8 mouse cellular contexts compared by ENCODE assay signal in the genomic region with DNA sequence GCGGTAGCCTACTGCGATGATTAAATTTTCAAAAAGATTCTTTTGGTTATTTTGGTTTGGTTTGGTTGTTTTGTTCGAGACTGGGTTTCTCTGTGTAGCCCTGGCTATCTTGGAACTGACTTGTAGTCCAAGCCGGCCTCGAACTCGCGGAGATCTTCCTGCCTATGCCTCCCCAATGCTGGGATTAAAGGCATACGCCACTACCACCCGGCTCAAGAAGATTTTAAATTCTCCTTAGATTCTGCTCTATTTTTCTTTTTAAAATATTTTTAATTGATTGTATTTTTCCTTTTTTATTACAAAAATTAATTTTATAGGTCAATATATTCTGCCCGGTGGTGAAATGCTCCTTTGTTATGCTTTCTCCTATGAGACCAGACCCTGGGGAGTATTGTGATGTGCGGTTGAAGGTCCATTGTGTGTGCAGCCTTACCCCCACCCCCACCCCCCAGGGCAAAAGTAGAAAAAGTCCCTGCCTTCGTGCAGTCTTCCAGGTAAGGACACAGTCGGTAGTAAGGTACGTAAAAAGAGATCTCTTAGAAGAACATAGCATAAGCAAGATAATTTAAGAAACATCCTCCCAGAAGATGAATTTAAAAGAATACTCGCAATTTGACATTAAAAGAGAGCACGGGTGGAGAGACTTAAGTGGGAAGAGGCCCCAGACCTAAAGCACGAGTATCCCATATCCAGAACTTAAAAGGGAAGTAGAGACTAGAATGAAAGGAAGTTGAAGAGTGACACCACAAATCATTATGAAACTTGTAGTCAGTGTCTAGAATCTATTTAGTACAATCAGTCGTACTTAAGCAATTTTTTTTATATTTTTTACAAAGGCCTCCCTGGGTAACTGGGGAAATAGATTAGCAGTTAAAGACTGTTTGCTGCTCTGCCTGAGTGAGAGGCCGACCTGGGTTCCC. TPM values are rescaled to one million over a fixed set of nuclear protein-coding genes. Genes with fewer than 3 reads are reported as not detected.
DNase-seq lines count a peak whose midpoint lies in the region; ATAC-seq and TF ChIP-seq lines count a peak whose summit lies in the region.

No protein-coding gene starts in this region.

- no peak for TF ChIP-seq POLR2A in limb, embryonic 14.5 days (IDR thresholded peaks at IDR 0.05; ENCODE audit: borderline replicate concordance, extremely low read depth, insufficient read depth, insufficient read length)
- no peak for TF ChIP-seq POLR2A in small intestine, adult 2 months (IDR thresholded peaks at IDR 0.05; ENCODE audit: low read depth, low read length)

- intact Hi-C loops in left cerebral cortex, postnatal 10 days (cut with DNase I): no loop called here

- no peaks in the 10 kb centered on the region for H3K9me3 ChIP-seq in lung, embryonic 16.5 days (ENCODE audit: control insufficient read depth, low read length)
- H3K9me3 ChIP-seq in forebrain, embryonic 10.5 days: no peaks in the 10 kb centered on the region
- H3K9me3 ChIP-seq in limb, embryonic 14.5 days (ENCODE audit: control insufficient read depth, low read length): no peaks in the 10 kb centered on the region

- H3K27me3 ChIP-seq in lung, embryonic 16.5 days (ENCODE audit: control insufficient read depth, insufficient read depth, low read depth, low read length): no peaks in the 10 kb centered on the region
- H3K27me3 ChIP-seq in forebrain, embryonic 10.5 days (ENCODE audit: poor library complexity, severe bottlenecking): no peaks in the 10 kb centered on the region
- no peaks in the 10 kb centered on the region for H3K27me3 ChIP-seq in limb, embryonic 14.5 days (ENCODE audit: control insufficient read depth, insufficient read depth, low read length)
- no peaks in the 10 kb centered on the region for H3K27me3 ChIP-seq in small intestine, adult 2 months (ENCODE audit: control insufficient read depth, insufficient read depth, low read length)

- no peak for TF ChIP-seq CTCF in small intestine, adult 2 months (IDR thresholded peaks at IDR 0.05; ENCODE audit: extremely low read depth, insufficient read length, insufficient replicate concordance, low read depth, low read length)

- ATAC-seq in lung, embryonic 16.5 days (ENCODE audit: low read depth): no peak
- no peak; the same call in 1 of the 2 replicates for ATAC-seq in limb, embryonic 14.5 days (ENCODE audit: low FRiP score, low read depth)

- peak overlapping the region; percentile 97 for H3K9ac ChIP-seq in lung, embryonic 16.5 days (ENCODE audit: low read length)
- H3K9ac ChIP-seq in limb, embryonic 14.5 days (ENCODE audit: low read depth, low read length, severe bottlenecking): peak overlapping the region; percentile 96

- DNase-seq in lung, postnatal 10 days: no peak
- no peak for DNase-seq in forebrain, embryonic 10.5 days (ENCODE audit: extremely low spot score, low spot score)
- DNase-seq in limb, embryonic 14.5 days (ENCODE audit: low spot score): no peak
- DNase-seq in T-cell, adult 2 months (ENCODE audit: low spot score): no peak
- DNase-seq in left cerebral cortex, postnatal 10 days (ENCODE audit: extremely low spot score in 1 of 2, low spot score in 2 of 2): no peak
- DNase-seq in gastrocnemius, postnatal 10 days: no peak

- H3K4me2 ChIP-seq in lung, embryonic 16.5 days (ENCODE audit: low read depth, low read length): peak overlapping the region; percentile 80
- peak overlapping the region; percentile 57 for H3K4me2 ChIP-seq in limb, embryonic 14.5 days (replicated peaks; ENCODE audit: low read depth, low read length, severe bottlenecking)

- H3K27ac ChIP-seq in lung, embryonic 16.5 days (ENCODE audit: low read length): peak overlapping the region; percentile 92; the same call in 1 of the 2 replicates
- peak overlapping the region; percentile 93 for H3K27ac ChIP-seq in forebrain, embryonic 10.5 days
- H3K27ac ChIP-seq in limb, embryonic 14.5 days (replicated peaks; ENCODE audit: low read depth, low read length): 0 out of 2 replicates have a peak overlapping the region, but pooled peaks have one; percentile 89
- no peak overlapping the region for H3K27ac ChIP-seq in small intestine, adult 2 months (ENCODE audit: insufficient read depth, low read depth, low read length)

- H3K4me1 ChIP-seq in lung, embryonic 16.5 days (replicated peaks; ENCODE audit: control insufficient read depth, insufficient read depth, low read length): peaks cover 16% of the 10 kb centered on the region
- peaks cover 25% of the 10 kb centered on the region for H3K4me1 ChIP-seq in forebrain, embryonic 10.5 days
- peaks cover 18% of the 10 kb centered on the region for H3K4me1 ChIP-seq in limb, embryonic 14.5 days (ENCODE audit: control insufficient read depth, insufficient read depth, low read length)
- peaks cover 11% of the 10 kb centered on the region; the same call in 1 of the 2 replicates for H3K4me1 ChIP-seq in small intestine, adult 2 months (ENCODE audit: control insufficient read depth, insufficient read depth, insufficient read length, low read length)

- WGBS in lung, embryonic 16.5 days: 50% methylated on average over 19 of the region's 19 CpGs
- WGBS in forebrain, embryonic 10.5 days: 61% methylated on average over 19 of the region's 19 CpGs
- WGBS in limb, embryonic 14.5 days: 55% methylated on average over 19 of the region's 19 CpGs
- WGBS in small intestine, adult 2 months: 47% methylated on average over 19 of the region's 19 CpGs

- no peaks in the 10 kb centered on the region for H3K36me3 ChIP-seq in lung, embryonic 16.5 days (ENCODE audit: control insufficient read depth, insufficient read depth, low read length)
- no peaks in the 10 kb centered on the region for H3K36me3 ChIP-seq in forebrain, embryonic 10.5 days (replicated peaks)
- no peaks in the 10 kb centered on the region for H3K36me3 ChIP-seq in limb, embryonic 14.5 days (ENCODE audit: control insufficient read depth, insufficient read depth, low read length)
- no peaks in the 10 kb centered on the region for H3K36me3 ChIP-seq in small intestine, adult 2 months (ENCODE audit: control insufficient read depth, insufficient read depth, low read length)

- H3K4me3 ChIP-seq in lung, embryonic 16.5 days (ENCODE audit: low read length): peak overlapping the region; percentile 95
- peak overlapping the region; percentile 94 for H3K4me3 ChIP-seq in forebrain, embryonic 10.5 days
- H3K4me3 ChIP-seq in limb, embryonic 14.5 days (replicated peaks; ENCODE audit: low read length): peak overlapping the region; percentile 97
- peak overlapping the region; percentile 85 for H3K4me3 ChIP-seq in small intestine, adult 2 months (ENCODE audit: low read depth, low read length)

RNA-seq across cellular contexts. Expression of a gene that starts 0.6 kb away (rescaled TPM):
- polyA plus RNA-seq in lung, embryonic 16.5 days (2015; fragmentation: Nextera tagmentation; extraction: Ambion mirVana): 74.8 and 81.4 TPM in 2 replicates
- 56.7 and 56.9 TPM in 2 replicates for polyA plus RNA-seq in forebrain, embryonic 10.5 days (2016; fragmentation: Nextera tagmentation; extraction: Ambion mirVana)
- polyA plus RNA-seq in limb, embryonic 14.5 days (2012; rRNA removed): 74.4 and 74.5 TPM in 2 replicates
- 64.0 and 70.2 TPM in 2 replicates for polyA plus RNA-seq in limb, embryonic 14.5 days (2014; fragmentation: Nextera tagmentation; extraction: Ambion mirVana)
- polyA plus RNA-seq in small intestine, adult 2 months (2012; rRNA removed): 57.3 and 202 TPM in 2 replicates
- total RNA-seq in left cerebral cortex, postnatal 10 days (2021): 10 to 100 TPM; 48.8 to 52.5 TPM
- 10 to 100 TPM; 50.2 to 59.3 TPM for total RNA-seq in gastrocnemius, postnatal 10 days (2021)

RNA-seq across cellular contexts. Expression of a gene that starts 32.7 kb away (rescaled TPM):
- polyA plus RNA-seq in lung, embryonic 16.5 days (2015; fragmentation: Nextera tagmentation; extraction: Ambion mirVana): 23.0 and 24.4 TPM in 2 replicates
- polyA plus RNA-seq in forebrain, embryonic 10.5 days (2016; fragmentation: Nextera tagmentation; extraction: Ambion mirVana): 33.8 and 36.8 TPM in 2 replicates
- 18.7 and 18.8 TPM in 2 replicates for polyA plus RNA-seq in limb, embryonic 14.5 days (2012; rRNA removed)
- 21.4 and 23.3 TPM in 2 replicates for polyA plus RNA-seq in limb, embryonic 14.5 days (2014; fragmentation: Nextera tagmentation; extraction: Ambion mirVana)
- polyA plus RNA-seq in small intestine, adult 2 months (2012; rRNA removed): 1.9 and 3.3 TPM in 2 replicates
- total RNA-seq in left cerebral cortex, postnatal 10 days (2021): 100 to 1,000 TPM; 328 to 340 TPM
- total RNA-seq in gastrocnemius, postnatal 10 days (2021): 10 to 100 TPM; 48.2 to 52.2 TPM
